Mouse (Mus musculus) ovary, postnatal 14 days (tissue): ENCODE measurements around the gene Slc36a1.

Source experiments
- DNase-seq: peaks from one replicate; pipeline ENCODE4 v3.0.0; 2022; ENCODE audit warnings: low spot score

Slc36a1 gene

GRCm38 (mm10) chr11:55204159-55204596 lies at the start of gene Slc36a1:
TSS of gene Slc36a1 (plus strand) at chr11:55204350.
- peak; percentile 97 for DNase-seq

DNA sequence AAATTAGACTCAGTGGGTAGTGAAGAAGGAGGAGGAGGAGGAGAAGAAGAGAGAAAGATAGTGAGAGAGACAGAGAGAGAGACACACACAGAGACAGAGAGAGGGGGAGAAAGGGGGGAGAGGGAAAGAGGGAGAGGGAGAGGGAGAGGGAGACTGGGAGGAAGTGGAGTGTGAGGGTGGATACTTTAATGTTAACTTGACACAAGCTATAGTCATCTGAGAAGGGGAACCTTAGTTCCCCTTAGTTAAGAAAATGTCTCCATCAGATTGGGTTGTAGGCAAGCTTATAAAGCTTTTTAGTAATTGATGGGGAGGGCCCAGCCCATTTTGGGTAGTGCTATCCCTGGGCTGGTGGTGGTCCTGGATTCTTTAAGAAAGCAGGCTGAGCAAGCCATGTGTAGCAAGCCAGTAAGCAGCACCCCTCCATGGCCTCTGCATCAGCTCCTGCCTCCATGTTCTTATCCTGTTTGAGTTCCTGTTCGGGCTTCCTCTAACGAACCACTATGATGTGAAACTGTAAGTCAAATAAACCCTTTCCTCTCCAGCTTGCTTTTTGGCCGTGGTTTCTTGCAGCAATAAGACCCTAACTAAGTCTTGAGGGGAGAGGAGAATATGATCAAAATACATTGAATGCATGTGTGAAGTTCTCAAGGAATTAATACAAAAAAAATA lies 49.6 kb upstream of the Slc36a1 start:
- DNase-seq, result no peak

- DNase-seq, result no peak
These were observed 49.1 kb upstream of the Slc36a1 start for GRCm38 (mm10) chr11:55155070-55155421.

GRCm38 (mm10) chr11:55158785-55159359 lies 45.3 kb upstream of the Slc36a1 start:
- peak; percentile 88 for DNase-seq

GRCm38 (mm10) chr11:55162670-55163069 lies 41.5 kb upstream of the Slc36a1 start:
- peak; percentile 46 for DNase-seq

GRCm38 (mm10) chr11:55164723-55165122 lies 39.4 kb upstream of the Slc36a1 start:
- peak; percentile 34 for DNase-seq

DNA sequence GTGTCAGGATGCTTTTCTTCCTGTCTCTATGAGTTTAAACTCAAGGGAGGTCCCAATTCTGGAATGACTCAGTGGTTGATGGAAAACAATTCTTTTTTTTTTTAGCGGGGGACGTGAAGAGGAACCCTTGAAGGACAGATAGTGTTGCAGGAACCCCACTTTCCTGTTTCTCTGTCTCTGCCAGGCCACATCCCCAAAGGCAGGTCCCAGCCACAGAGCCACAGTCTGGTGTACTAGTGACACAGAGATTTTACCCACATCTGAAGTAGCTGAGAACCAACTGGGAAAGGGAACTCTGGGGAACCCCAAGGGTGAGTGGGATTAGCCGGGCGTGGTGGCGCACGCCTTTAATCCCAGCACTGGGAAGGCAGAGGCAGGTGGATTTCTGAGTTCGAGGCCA lies 38.4 kb upstream of the Slc36a1 start:
- DNase-seq, result no peak

DNA sequence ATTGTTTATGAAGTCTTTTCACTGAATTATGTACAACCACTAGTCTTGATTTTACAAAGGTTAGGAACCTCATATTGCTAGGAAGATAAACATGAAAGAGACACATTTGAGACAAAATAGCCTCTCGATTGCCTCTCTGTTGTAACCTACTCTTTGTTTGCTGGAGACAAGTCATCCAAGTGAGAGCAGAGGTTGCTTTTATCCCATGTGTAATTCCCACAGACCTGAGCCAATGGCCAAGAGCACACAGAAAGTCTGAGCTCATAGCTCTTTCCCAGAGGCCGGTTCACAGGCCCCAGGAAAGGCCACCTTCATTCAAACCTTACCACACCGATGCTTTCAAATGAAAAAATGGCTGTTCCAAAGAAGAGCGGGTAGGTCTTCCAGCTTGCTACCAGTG lies 35.6 kb upstream of the Slc36a1 start:
- DNase-seq, result no peak

DNA sequence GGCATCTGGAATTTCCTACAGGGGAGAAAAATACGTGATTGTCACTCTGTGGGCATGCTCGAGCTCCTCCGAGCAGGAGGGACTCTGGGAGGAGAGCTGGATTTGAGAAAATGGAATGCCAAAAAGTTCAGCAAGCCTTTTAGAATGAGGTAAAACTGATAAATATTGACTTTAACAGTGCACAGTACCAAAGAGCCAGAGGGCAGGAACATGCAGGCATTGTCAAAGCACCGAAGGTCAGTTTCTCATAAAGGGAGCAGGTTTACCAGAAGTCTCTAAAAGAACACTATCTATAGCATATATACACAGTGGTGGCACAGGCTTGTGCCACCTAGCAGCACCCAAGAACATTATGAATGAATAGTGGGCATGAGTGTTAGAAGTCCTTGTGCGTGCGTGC lies 35.2 kb upstream of the Slc36a1 start:
- DNase-seq, result no peak

GRCm38 (mm10) chr11:55170501-55170900 lies 33.6 kb upstream of the Slc36a1 start:
- no peak for DNase-seq

DNA sequence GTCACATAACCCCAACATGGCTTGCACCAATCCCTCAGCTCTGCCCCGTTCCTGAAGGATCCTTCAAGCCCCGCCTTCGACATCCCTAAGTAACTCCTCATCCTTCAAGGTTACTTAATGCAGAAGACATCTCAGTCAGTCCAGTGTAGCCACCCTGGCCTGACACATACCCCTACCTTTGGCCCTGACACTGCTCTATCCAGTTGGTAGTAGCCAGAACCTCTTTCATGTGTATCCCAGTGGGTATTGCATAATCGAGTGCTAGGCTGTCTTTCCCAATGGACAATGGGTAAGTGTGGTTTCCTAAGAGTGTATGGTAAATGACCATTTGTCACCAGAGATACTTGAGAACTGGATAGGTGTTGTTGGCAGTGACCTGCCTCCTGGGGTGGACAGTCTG lies 25.3 kb upstream of the Slc36a1 start:
- DNase-seq, result no peak

DNA sequence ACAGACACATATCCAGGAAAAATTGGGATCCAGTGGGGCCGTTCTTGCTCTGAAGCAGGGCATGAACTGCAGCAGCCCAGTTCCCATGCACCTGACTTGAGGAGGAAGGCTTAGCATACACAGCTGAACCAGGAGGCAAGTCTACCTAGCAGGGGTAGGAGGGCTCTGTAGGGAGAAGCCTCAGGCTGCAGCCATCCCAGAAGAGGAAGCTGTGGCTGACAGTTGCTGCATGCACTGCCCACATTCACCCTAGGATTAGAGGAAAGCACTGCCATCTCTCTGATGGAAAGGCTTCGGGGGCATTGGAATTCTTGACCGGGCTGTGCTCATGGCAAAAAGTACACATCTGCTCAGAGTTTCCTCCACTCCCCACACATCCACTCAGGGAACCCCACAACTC lies 24.3 kb upstream of the Slc36a1 start:
- DNase-seq, result no peak

- DNase-seq, result no peak
These were observed 21.0 kb upstream of the Slc36a1 start for GRCm38 (mm10) chr11:55183124-55183523.

GRCm38 (mm10) chr11:55184246-55184645 lies 19.9 kb upstream of the Slc36a1 start:
- no peak for DNase-seq

DNA sequence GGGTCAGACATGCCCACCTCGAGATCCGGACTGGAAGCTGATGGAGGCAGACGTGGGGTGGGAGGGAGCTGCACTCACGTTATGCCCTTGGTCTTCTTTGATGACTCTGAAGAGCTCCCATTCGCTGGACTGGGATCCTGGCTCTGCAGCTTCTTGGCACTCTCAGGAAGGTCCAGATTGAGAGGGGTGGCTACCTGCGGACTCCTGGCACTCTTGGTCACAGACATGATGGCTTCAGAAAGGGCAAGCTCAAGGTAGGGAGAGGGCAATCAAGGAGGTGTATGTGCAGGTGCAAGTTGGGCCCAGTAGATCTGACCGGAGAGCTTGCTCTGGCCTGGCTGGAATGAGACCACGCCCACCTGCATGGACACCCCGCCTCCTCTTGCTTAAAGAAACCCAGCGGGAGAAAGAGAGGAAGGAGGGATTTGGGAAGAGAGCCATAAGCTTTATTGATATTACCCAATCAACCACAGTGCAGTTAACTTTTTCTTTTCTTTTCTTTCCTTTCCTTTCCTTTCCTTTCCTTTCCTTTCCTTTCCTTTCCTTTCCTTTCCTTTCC lies 19.3 kb upstream of the Slc36a1 start, which contains the start of gene Slc36a2:
TSS of gene Slc36a2 (minus strand) at position 345 of the 559 bp plus-strand sequence.
- DNase-seq, result no peak

GRCm38 (mm10) chr11:55187292-55187691 lies 16.9 kb upstream of the Slc36a1 start:
- no peak for DNase-seq

- no peak for DNase-seq
These were observed 16.4 kb upstream of the Slc36a1 start for GRCm38 (mm10) chr11:55187777-55188176.

- no peak for DNase-seq
These were observed 13.9 kb upstream of the Slc36a1 start for GRCm38 (mm10) chr11:55190216-55190615.

DNA sequence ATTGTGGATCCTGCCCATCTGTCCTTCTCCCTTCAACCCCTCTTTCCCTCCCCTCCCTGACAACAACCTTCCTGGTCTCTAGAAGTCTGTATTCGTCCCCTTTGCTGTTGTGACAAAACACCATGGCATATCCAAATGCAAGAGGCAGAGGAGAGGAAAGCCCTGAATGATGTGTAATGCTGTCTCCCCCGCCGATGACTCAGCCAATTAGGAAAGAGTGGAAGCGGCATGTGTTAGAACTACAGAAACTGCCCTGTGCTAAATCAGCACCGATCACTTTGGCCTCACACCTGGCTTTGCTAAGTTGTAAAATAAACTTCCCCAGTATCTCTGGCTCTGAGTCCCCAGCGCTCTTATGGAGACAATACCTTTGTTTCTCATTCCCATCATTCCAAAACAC lies 7.1 kb upstream of the Slc36a1 start:
- DNase-seq, result no peak

GRCm38 (mm10) chr11:55197740-55198510 lies 6.2 kb upstream of the Slc36a1 start:
- no peak for DNase-seq

DNA sequence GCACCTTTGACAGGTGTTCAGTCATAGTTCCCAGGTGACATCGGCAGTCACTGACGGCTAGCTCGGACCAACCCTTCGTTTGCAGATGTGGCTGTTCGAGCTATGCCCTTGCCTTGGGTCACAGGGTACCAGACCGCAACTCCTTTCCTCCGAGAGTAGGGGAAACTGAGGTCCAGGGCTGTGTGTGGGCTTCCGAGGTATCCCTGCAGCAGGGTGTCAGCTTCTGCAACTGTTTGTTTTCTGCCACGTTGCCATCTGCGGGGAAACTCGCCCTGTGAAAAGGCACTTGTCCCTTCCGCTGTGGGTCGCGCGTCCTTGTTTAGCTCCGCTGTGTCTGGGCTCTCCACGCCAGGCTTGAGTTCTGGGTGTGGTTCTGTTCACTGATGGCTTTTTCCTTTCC lies 452 bp downstream of the Slc36a1 start:
- DNase-seq, result no peak

- no peak for DNase-seq
These were observed 4.0 kb downstream of the Slc36a1 start for GRCm38 (mm10) chr11:55208001-55208690.
